Mouse (Mus musculus) urinary bladder, postnatal 14 days (tissue): ENCODE measurements around the gene Slc46a3.
"Not testable (repeated sequence)": the region's sequence is repeated elsewhere in the genome, so short reads cannot be mapped to it uniquely, and the experiment has no call there.

ENCODE experiments used
- DNase-seq: peaks from one replicate; pipeline ENCODE4 v3.0.0; 2021; ENCODE audit warnings: low spot score

Gene Slc46a3

GRCm38 (mm10) chr5:147894455-147895076 is at the start of gene Slc46a3:
Gene Slc46a3 (minus strand): TSS chr5:147894815.
- peak; percentile 91 for DNase-seq

- DNase-seq: no peak
Observed at GRCm38 (mm10) chr5:147939226-147939625, 44.6 kb upstream of the Slc46a3 start.

- no peak for DNase-seq
Observed at GRCm38 (mm10) chr5:147935096-147935495, 40.5 kb upstream of the Slc46a3 start.

GRCm38 (mm10) chr5:147928668-147929497 is 34.3 kb upstream of the Slc46a3 start:
- DNase-seq: no peak

GRCm38 (mm10) chr5:147925935-147926604 is 31.5 kb upstream of the Slc46a3 start:
- DNase-seq: no peak

- no peak for DNase-seq
Observed at GRCm38 (mm10) chr5:147924621-147925020, 30.0 kb upstream of the Slc46a3 start.

- DNase-seq: no peak
Observed at GRCm38 (mm10) chr5:147918044-147918846, 23.6 kb upstream of the Slc46a3 start.

- DNase-seq: no peak
Observed at GRCm38 (mm10) chr5:147916171-147916570, 21.6 kb upstream of the Slc46a3 start.

- DNase-seq: no peak
Observed at GRCm38 (mm10) chr5:147915038-147915566, 20.5 kb upstream of the Slc46a3 start.

- DNase-seq: peak; percentile 36
Observed at GRCm38 (mm10) chr5:147913241-147913842, 18.7 kb upstream of the Slc46a3 start.

- DNase-seq: no peak
Observed at GRCm38 (mm10) chr5:147911744-147912143, 17.1 kb upstream of the Slc46a3 start.

GRCm38 (mm10) chr5:147910807-147911509 is 16.3 kb upstream of the Slc46a3 start:
- DNase-seq: no peak

- no peak for DNase-seq
Observed at GRCm38 (mm10) chr5:147907851-147908250, 13.2 kb upstream of the Slc46a3 start.

GRCm38 (mm10) chr5:147907144-147907543 is 12.5 kb upstream of the Slc46a3 start:
- no peak for DNase-seq

- DNase-seq: no peak
Observed at GRCm38 (mm10) chr5:147903166-147903565, 8.6 kb upstream of the Slc46a3 start.

- DNase-seq: no peak
Observed at GRCm38 (mm10) chr5:147902008-147902757, 7.6 kb upstream of the Slc46a3 start.

- DNase-seq: no peak
Observed at GRCm38 (mm10) chr5:147898968-147899549, 4.4 kb upstream of the Slc46a3 start.

- no peak for DNase-seq
Observed at GRCm38 (mm10) chr5:147898254-147898653, 3.6 kb upstream of the Slc46a3 start.

- not testable (repeated sequence) for DNase-seq
Observed at GRCm38 (mm10) chr5:147896501-147896900, 1.9 kb upstream of the Slc46a3 start.
